Mouse (Mus musculus) lung, postnatal 4 days (tissue): ENCODE data around the gene Gm44973.
"Not testable (repeated sequence)": the region's sequence is repeated elsewhere in the genome, so short reads cannot be mapped to it uniquely, and the experiment has no call there.

Experiments used
- DNase-seq, 2 experiments: peaks; one replicate each; pipeline ENCODE4 v3.0.0; 2021

Gene Gm44973

GRCm38 (mm10) chr7:5052438-5052837 lies 37.1 kb downstream of the Gm44973 start:
- DNase-seq = no peak

DNA sequence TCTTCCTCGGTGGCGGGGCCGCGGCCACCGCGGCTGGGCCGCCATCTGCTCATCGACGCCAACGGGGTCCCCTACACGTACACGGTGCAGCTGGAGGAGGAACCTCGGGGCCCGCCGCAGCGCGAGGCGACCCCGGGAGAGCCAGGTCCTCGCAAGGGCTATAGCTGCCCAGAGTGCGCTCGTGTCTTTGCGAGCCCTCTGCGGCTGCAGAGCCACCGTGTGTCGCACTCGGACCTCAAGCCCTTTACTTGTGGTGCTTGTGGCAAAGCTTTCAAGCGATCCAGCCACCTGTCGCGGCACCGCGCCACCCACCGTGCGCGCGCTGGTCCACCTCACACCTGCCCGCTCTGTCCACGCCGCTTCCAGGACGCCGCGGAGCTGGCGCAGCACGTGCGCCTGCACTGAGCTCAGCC lies 37.6 kb downstream of the Gm44973 start:
- peak in 1 of 2 experiments; percentile 37 for DNase-seq

- no peak for DNase-seq
Observed at GRCm38 (mm10) chr7:5053456-5054179, 38.3 kb downstream of the Gm44973 start.

DNA sequence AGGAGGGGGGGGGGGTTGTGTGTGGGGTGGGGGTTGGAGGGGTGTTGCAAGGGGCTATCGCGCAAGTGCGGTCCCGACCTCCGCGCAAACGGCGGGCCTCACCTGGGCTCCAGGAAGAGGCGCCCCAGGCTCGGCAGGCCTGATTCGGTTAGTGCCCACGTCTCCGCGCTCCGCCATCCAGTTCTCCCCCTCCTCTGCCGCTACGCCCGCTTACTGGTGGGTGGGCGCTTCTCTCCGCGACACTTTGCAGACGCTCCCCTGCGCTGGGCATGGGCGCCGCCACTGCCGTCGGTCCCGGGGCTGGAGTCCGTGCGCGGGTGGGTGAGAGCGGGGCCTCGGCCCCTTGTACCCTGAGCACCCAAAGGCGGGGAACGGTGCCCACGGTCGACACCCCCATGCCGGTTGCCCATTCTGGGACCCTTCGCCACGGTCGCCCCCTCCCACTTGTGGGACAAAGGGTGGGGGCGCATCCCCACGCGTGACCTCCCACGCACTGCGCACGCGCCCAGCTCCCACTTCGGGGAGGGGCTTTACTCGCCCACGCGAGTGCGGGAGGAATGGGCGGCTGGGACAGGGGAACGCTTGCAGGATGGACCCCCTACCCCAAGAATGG lies 41.5 kb downstream of the Gm44973 start:
- peak in 1 of 2 experiments; percentile 29 for DNase-seq

GRCm38 (mm10) chr7:5057381-5057780 lies 42.1 kb downstream of the Gm44973 start:
- DNase-seq = no peak

GRCm38 (mm10) chr7:5057804-5058203 lies 42.5 kb downstream of the Gm44973 start:
- peak in 1 of 2 experiments; percentile 24 for DNase-seq

GRCm38 (mm10) chr7:5058631-5059030 lies 43.3 kb downstream of the Gm44973 start:
- DNase-seq = no peak

DNA sequence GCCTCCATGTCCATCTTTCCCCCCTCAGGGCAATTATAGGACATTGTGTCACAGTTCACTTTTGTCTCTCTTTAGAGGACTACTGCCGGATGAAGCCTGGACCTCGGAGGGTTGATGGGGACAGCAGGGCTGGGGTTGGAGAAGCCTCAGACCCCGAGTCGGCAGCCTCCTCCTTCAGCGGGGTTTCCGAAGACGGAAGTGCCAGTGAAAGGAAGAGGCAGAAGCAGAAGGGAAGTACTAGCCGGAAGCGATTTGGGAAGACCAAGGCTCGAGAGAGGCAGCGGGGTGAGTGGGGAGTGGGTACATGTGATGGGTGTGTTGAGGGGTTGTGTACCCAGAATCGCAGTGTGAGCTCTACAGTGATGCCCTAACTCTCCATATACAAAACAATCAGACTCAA lies 44.1 kb downstream of the Gm44973 start:
- no peak for DNase-seq

DNA sequence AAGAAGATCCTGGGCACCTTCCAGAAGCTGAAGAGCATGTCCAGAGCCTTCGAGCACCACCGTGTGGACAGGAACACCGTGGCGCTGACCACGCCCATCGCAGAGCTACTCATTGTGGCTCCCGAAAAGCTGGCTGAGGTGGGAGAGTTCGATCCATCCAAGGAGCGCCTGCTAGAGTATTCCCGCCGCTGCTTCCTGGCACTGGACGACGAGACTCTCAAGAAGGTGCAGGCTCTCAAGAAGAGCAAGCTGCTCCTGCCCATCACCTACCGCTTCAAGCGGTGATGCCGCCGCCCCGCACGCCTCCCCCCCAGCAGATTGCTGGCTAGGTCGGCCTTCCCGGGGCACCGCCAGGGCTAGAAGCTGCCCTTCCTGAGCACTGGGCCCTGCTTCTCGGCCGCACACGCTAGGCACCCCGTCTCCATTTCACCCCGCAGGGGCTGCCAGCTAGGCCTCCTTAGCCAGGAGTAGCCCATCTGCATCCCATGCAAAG lies 45.0 kb downstream of the Gm44973 start:
- DNase-seq = peak; percentile 85 to 87

DNA sequence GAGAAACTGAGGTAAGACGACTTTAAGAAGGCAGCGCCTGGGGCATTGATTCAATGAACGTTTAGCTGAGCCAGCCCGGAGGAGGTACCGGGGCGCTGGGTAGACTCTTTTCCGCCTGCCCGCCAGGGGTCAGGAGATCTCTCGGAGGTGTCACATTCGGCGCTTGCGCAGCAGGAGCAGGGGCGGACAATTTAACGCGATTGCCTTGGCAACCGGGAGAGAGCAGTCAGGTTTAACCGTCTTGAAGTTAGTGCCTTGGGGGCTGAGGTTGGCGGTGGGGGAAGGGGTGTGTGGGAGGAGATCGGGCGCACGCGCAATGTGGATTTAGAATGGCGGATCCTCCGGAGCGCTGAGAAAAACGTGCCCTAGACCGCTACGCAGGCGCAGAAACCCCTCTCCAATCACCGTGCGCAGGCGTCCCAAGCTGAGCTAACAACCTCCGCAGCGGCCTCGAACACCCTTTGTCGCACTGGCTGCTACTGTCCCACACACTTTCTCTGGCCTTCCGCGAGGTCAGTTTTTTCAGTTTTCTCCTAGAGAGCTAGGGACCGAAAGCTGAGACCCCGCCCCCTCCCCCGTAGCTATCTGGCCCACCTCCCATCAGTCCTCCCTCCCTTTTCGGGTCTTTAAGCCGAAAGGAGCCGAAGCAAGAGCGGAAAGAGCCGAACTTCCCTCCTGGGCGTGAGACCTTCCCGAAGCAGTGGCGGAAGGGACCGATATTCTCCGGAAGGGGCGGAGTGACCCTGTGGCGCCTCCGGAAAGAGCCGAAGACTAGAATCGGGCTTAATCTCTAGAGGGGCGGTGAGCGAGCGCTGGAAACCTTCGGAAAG lies 45.9 kb downstream of the Gm44973 start:
- peak; percentile 97 to 99 for DNase-seq

- DNase-seq = peak; percentile 96 to 97
Observed at GRCm38 (mm10) chr7:5061774-5062359, 46.6 kb downstream of the Gm44973 start, which contains the start of gene U2af2. Gene U2af2, plus strand, starts transcription at chr7:5062143.

- peak in 1 of 2 experiments; percentile 75 for DNase-seq
Observed at GRCm38 (mm10) chr7:5062360-5063001, 47.2 kb downstream of the Gm44973 start.

DNA sequence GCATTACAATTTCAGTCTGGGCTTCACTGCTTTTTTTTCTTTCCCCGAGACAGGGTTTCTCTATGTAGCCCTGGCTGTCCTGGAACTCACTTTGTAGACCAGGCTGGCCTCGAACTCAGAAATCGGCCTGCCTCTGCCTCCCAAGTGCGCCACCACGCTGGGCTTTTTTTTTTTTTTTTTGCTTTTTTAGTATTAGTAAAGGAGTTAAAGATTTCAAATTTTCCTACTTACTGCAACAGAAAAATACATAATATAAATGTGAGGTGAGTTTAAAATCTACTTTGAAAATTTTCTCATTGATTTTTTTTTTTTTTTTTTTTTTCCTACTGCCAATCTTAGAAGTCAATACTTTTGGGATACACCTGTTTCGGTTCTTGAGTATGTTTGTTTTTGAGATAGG lies 49.6 kb downstream of the Gm44973 start:
- DNase-seq = no peak

DNA sequence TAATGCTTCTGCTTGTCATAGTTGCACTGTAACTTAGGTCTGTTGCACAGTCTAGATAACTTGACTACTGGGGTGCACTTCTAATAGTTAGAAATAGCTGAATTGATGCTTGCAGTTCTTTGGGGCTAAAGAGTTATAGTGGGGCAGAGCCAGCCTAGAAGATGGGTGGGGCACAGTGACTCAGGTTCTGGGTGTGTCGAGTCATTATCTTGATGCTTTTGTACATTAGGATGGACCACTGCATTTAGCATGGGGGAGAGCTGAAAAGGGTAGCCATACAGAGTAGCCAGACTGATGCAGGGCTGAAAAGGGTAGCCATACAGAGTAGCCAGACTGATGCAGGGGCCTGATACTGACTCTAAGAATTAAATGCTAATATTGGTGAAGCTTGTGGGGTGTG lies 58.3 kb downstream of the Gm44973 start:
- DNase-seq = no peak

- DNase-seq = no peak
Observed at GRCm38 (mm10) chr7:5074984-5075383, 59.7 kb downstream of the Gm44973 start.

- DNase-seq = no peak
Observed at GRCm38 (mm10) chr7:5076931-5077330, 61.6 kb downstream of the Gm44973 start.

DNA sequence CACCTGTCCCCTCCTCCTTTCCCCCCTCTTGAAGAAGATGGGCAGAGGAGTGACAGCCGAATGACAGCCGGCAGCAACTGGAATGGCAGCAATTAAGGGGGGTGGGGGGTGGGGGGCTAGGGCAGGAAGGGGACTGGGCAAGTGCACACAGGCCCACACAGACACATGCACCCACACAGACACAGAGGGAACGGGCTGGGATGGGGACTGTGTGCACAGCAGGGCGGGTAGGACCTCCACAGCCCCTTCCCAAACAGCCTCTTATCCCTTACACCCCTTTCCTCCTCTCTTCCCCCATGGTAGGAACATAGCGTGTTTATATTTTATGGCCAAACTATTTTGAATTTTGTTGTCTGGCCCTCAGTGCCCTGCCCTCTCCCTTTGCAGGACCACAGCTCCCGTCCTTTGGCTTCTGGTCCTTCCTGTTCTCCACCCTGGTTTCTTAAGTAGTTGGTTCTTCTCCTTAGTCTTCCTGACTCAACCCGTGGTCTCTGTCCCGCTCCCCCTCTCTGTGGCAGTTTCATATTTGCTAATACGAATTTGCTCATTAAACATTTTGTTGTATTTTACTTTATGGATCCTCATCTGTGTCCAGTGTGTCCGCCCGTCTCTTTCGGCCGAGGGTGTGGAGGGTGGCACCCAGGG lies 64.2 kb downstream of the Gm44973 start:
- not testable (repeated sequence) for DNase-seq

DNA sequence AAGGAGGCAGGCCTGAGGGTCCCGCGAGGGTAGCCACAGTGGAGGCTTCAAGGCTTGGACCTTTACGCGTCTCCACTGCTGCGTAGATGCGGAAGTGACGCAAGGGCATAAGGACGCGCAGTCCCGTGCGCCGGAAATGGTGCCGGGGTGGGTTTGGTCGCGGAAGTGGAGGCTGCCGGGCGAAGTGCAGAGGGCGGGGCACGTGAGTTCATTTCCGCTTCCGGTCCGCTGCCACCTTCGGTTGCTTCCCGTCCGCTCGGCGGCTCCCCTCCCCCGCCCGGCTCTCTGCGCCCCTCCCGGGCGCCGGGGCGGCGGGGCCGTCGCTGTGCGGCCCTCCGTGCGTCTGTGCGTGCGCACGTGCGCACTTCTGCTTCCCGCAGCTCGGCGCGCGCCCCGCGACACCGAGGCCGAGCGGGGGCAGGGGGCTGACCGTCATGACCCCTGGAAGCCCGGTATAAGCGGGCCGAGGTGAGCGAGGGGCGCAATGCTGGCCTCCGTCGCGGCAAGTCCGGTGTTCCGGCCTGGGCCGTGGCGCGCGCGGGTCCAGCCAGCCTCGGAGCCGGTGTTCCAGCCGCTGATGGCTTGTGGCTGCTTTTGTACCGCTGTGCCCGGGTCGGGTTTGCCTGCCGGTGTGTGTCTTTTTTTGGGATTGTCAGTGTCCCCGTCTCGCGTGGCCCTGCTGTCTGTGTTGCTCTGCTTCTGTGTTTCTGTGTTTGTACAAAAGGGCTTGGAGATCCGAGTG lies 64.9 kb downstream of the Gm44973 start, which contains the start of gene Epn1:
TSS of gene Epn1 (plus strand) at position 226 of the 742 bp plus-strand sequence.
- peak; percentile 97 to 98 for DNase-seq

DNA sequence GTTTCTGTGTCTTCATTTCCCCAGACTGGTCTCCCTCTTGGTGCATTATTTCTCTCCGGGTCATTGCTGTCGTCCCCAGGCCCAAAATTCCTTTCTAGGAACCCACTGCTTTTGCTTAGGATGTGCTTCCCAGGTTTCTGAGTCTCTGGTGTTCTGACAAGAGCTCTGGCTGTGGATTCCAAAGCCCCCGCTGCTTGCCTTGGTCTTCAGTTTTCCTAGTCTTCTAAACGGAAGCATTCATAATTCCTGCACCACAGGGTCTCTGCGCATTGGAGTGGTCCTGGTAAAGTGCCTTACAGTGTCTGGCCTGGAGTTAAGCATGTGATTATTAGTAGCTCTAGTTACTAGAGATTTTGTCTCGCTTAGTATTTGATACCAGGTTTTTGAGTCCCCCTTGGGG lies 65.5 kb downstream of the Gm44973 start:
- no peak for DNase-seq

DNA sequence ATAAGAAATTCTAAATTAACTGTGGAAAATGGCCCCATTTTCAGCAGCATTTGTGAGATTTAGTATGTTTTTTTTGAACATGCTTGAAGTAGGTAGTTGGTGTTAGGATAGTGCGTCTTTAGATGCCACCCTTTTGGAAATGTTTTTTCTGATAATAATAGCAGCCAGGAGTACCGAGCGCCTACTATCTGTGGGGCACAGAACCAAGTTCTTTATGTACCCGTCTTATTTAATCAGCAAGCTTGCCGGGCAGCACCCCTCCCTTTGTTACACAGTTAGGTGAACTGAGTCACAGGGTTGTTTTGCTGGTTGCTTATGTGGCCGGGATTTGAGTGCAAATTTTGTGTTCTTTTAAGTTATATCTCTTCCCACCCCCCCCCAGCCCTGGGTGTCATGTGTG lies 65.9 kb downstream of the Gm44973 start:
- DNase-seq = no peak

- no peak for DNase-seq
Observed at GRCm38 (mm10) chr7:5081939-5082338, 66.6 kb downstream of the Gm44973 start.
